Mouse (Mus musculus): ENCODE data around the gene Enc1.

Gene Enc1

GRCm38 (mm10) chr13:97240965-97241786 is at the start of gene Enc1:
TSS of gene Enc1 (plus strand) at chr13:97241105.
- in situ Hi-C loops (cut with MboI, MseI) = loop anchor here in 1 of 2 experiments (10.0 kb wide), 1 partner anchor 224 kb away; no protein-coding TSS in a partner anchor

GRCm38 (mm10) chr13:97192649-97193048 is 48.3 kb upstream of the Enc1 start:
- in situ Hi-C loops (cut with MboI, MseI) = no loop called here

GRCm38 (mm10) chr13:97193420-97193819 is 47.5 kb upstream of the Enc1 start:
- in situ Hi-C loops (cut with MboI, MseI) = no loop called here

- in situ Hi-C loops (cut with MboI, MseI) = no loop called here
These were observed 44.5 kb upstream of the Enc1 start for GRCm38 (mm10) chr13:97196186-97196924.

GRCm38 (mm10) chr13:97196925-97197218 is 44.0 kb upstream of the Enc1 start:
- in situ Hi-C loops (cut with MboI, MseI) = no loop called here

- in situ Hi-C loops (cut with MboI, MseI) = no loop called here
These were observed 42.9 kb upstream of the Enc1 start, which contains the start of gene Hexb for GRCm38 (mm10) chr13:97197932-97198562. TSS of gene Hexb (minus strand) at chr13:97198357.

- in situ Hi-C loops (cut with MboI, MseI) = no loop called here
These were observed 41.8 kb upstream of the Enc1 start for GRCm38 (mm10) chr13:97199123-97199522.

- in situ Hi-C loops (cut with MboI, MseI) = no loop called here
These were observed 39.8 kb upstream of the Enc1 start for GRCm38 (mm10) chr13:97201076-97201475.

GRCm38 (mm10) chr13:97201896-97202295 is 39.0 kb upstream of the Enc1 start:
- in situ Hi-C loops (cut with MboI, MseI) = no loop called here

- in situ Hi-C loops (cut with MboI, MseI) = no loop called here
These were observed 35.7 kb upstream of the Enc1 start for GRCm38 (mm10) chr13:97205052-97205701.

GRCm38 (mm10) chr13:97206046-97206445 is 34.9 kb upstream of the Enc1 start:
- in situ Hi-C loops (cut with MboI, MseI) = no loop called here

GRCm38 (mm10) chr13:97207472-97208111 is 33.3 kb upstream of the Enc1 start:
- in situ Hi-C loops (cut with MboI, MseI) = no loop called here

GRCm38 (mm10) chr13:97208112-97208478 is 32.8 kb upstream of the Enc1 start:
- in situ Hi-C loops (cut with MboI, MseI) = no loop called here

GRCm38 (mm10) chr13:97208500-97209010 is 32.4 kb upstream of the Enc1 start:
- in situ Hi-C loops (cut with MboI, MseI) = no loop called here

- in situ Hi-C loops (cut with MboI, MseI) = no loop called here
These were observed 26.2 kb upstream of the Enc1 start for GRCm38 (mm10) chr13:97214583-97215268.

- in situ Hi-C loops (cut with MboI, MseI) = no loop called here
These were observed 25.3 kb upstream of the Enc1 start for GRCm38 (mm10) chr13:97215563-97215962.

- in situ Hi-C loops (cut with MboI, MseI) = no loop called here
These were observed 24.7 kb upstream of the Enc1 start for GRCm38 (mm10) chr13:97216196-97216595.

- in situ Hi-C loops (cut with MboI, MseI) = no loop called here
These were observed 20.9 kb upstream of the Enc1 start for GRCm38 (mm10) chr13:97220022-97220421.

GRCm38 (mm10) chr13:97223856-97224255 is 17.0 kb upstream of the Enc1 start:
- in situ Hi-C loops (cut with MboI, MseI) = no loop called here

GRCm38 (mm10) chr13:97224341-97224982 is 16.4 kb upstream of the Enc1 start:
- in situ Hi-C loops (cut with MboI, MseI) = no loop called here

Measured in T-helper 17 cell (primary cell).